Mouse (Mus musculus): ENCODE measurements around the gene Lamb3.

GRCm38 (mm10) chr1:193337787-193338310 lies 130.3 kb downstream of the Lamb3 start:
- no peak for TF ChIP-seq CTCF (conservative IDR thresholded peaks at IDR 0.05 in 1 of 2, IDR thresholded peaks at IDR 0.05 in 1 of 2; ENCODE audit: low read depth in 2 of 2, low read length in 2 of 2)
- no peak for TF ChIP-seq ETS1 (conservative IDR thresholded peaks at IDR 0.05; ENCODE audit: low read depth, low read length)
- no peak for TF ChIP-seq HCFC1 (IDR thresholded peaks at IDR 0.05; ENCODE audit: low read depth, low read length)
- no peak for TF ChIP-seq POLR2A (IDR thresholded peaks at IDR 0.05; ENCODE audit: low read depth, low read length)
- no peak for TF ChIP-seq KAT2A (IDR thresholded peaks at IDR 0.05; ENCODE audit: insufficient replicate concordance, low read length)
- no peak for TF ChIP-seq CHD2 (IDR thresholded peaks at IDR 0.05; ENCODE audit: low read length)
- no peak for TF ChIP-seq MAFK (IDR thresholded peaks at IDR 0.05; ENCODE audit: insufficient replicate concordance, low read length)

Data from CH12.LX (cell line).